Mouse (Mus musculus) small intestine, adult 2 months (tissue): ENCODE results near the gene Sik3. TPM values are rescaled to one million over a fixed set of nuclear protein-coding genes. Genes with fewer than 3 reads are reported as not detected.

Experiments
- H3K27ac ChIP-seq: fragments of 200-500 bp; 2 replicates; pipeline ENCODE4 v1.5.1; 2012; ENCODE audit warnings: low read depth, low read length, control low read depth, inconsistent platforms; ENCODE audit not compliant: insufficient read depth
- H3K27me3 ChIP-seq: fragments of 200-500 bp; 2 replicates; pipeline ENCODE4 v1.6.1; 2012; ENCODE audit warnings: mild to moderate bottlenecking, moderate library complexity, low read length, inconsistent platforms; ENCODE audit not compliant: control insufficient read depth, insufficient read depth
- H3K36me3 ChIP-seq: fragments of 200-500 bp; 2 replicates; pipeline ENCODE4 v1.6.1; 2012; ENCODE audit warnings: mild to moderate bottlenecking, low read length, control low read depth, inconsistent platforms; ENCODE audit not compliant: control insufficient read depth, insufficient read depth
- H3K4me1 ChIP-seq: fragments of 200-500 bp; 2 replicates; pipeline ENCODE4 v1.6.1; 2012; ENCODE audit warnings: low read length, inconsistent platforms, mixed read lengths; ENCODE audit not compliant: control insufficient read depth, insufficient read depth, insufficient read length
- H3K4me3 ChIP-seq: fragments of 200-500 bp; 2 replicates; pipeline ENCODE4 v1.5.1; 2012; ENCODE audit warnings: low read depth, mild to moderate bottlenecking, control low read depth, inconsistent platforms, low read length, moderate library complexity
- CTCF ChIP-seq: fragments of 200-500 bp; IDR thresholded peaks from 2 replicates; pipeline ENCODE4 v1.5.1; 2012; ENCODE audit warnings: low read depth, mild to moderate bottlenecking, control low read depth, inconsistent platforms, low read length, moderate library complexity, mixed read lengths; ENCODE audit not compliant: insufficient replicate concordance, insufficient read length; ENCODE audit errors: extremely low read depth
- POLR2A ChIP-seq: fragments of 200-500 bp; IDR thresholded peaks from 2 replicates; pipeline ENCODE4 v1.6.1; 2012; ENCODE audit warnings: low read depth, mild to moderate bottlenecking, control low read depth, inconsistent platforms, low read length, moderate library complexity
- WGBS: fragments of 180-500 bp; shearing (Covaris S2); methylation state at CpG from one replicate; pipeline ENCODE4 v1.1.7; 2018; 5-methylcytosine and 5-hydroxymethylcytosine counted together
- polyA plus RNA-seq: library from polyadenylated mRNA; depleted of rRNA; stranded (reverse); fragments of >200 nt; gene quantifications from 2 replicates; pipeline ENCODE4 v1.2.3, GENCODE M21; 2012

The Sik3 gene
- polyA plus RNA-seq, 1 experiment = 14.5 TPM

DNA sequence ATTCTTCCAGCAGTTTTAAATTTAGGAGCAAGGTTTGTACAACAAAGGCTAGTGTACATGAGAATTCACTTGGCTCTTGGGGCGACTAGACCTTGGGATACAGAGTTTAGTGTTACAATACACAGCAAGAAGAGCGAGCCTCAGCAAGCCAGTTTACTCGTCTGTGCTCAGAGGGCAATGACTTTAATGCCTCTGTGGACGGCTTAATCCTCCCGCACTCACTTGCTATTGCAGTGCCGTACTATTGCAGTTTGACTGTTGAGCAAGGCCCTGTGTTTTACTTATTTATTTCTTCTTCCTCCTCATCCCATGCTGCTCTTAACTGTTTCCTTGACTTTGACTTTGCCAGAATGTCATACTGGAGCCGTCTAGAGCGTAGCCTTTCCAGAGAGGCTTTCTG is 37.6 kb downstream of the Sik3 start:
- H3K4me3 ChIP-seq = no peak overlapping the region
- no peaks in the 10 kb centered on the region for H3K27me3 ChIP-seq
- H3K27ac ChIP-seq = no peak overlapping the region
- whole genome bisulfite sequencing = 89% methylated on average over 8 of the region's 8 CpGs
- no peaks in the 10 kb centered on the region for H3K36me3 ChIP-seq
- no peak for TF ChIP-seq CTCF
- no peak for TF ChIP-seq POLR2A
- H3K4me1 ChIP-seq = no peaks in the 10 kb centered on the region

DNA sequence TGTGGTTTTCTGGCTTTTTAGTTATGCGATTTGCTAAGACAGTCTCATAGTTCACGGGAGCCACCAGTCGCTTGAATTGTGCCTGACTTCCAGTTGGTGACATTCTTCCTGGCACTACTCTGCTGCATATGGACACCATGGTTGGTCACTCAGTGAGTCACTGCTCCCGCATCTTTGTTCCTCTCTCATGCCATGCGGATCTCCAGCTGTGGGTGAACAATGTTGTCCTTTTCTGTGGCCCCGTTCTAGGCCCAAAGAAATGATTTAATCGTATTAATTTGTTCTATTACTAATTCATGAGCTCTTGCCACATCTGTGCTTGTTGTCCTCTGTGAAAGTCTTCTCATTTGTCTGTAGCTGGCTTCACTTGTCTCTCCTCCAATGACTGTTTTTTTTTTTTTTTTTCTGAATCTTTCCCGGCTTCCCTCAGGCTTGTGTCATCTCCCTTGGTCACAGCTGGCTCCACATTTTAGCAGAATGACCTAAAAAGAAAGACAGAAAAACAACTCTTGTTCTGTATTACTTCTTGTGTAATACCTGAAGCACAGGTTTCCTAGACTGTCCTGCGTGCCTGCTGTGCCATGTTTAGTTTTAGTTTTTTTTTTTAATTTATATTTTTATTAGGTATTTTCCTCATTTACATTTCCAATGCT is 40.5 kb downstream of the Sik3 start:
- Histone ChIP-seq H3K27me3 (no peaks in the 10 kb centered on the region), H3K36me3 (no peaks in the 10 kb centered on the region; the same call in 1 of the 2 replicates), H3K4me3 (no peak overlapping the region), H3K27ac (no peak overlapping the region), H3K4me1 (no peaks in the 10 kb centered on the region; the same call in 1 of the 2 replicates)
- TF ChIP-seq POLR2A (no peak), CTCF (no peak)
- 85% methylated on average over 9 of the region's 9 CpGs for WGBS

DNA sequence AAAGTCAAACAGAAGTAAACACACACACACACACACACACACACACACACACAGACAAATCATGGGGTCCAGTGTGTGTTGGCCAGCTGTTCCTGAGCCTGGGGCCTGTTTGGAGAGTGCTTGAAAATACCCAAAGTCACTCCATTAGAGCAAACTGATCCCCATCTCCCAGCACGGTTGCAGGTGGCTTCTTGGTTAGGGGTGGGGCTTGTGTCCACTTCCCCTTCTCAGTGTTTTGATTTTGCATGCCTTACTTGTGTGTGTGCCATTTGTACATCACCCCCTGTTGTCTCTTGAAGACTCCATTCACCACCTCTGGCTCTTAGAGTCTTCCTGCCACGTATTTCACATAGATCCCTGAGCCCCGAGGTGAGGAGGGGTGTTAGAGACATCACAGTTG is 45.4 kb downstream of the Sik3 start:
- Histone ChIP-seq H3K4me3 (no peak overlapping the region), H3K4me1 (no peaks in the 10 kb centered on the region; the same call in 1 of the 2 replicates), H3K27ac (no peak overlapping the region), H3K27me3 (no peaks in the 10 kb centered on the region), H3K36me3 (no peaks in the 10 kb centered on the region; the same call in 1 of the 2 replicates)
- no peak for TF ChIP-seq CTCF
- TF ChIP-seq POLR2A = no peak
- WGBS = 76% methylated on average over 3 of the region's 3 CpGs

DNA sequence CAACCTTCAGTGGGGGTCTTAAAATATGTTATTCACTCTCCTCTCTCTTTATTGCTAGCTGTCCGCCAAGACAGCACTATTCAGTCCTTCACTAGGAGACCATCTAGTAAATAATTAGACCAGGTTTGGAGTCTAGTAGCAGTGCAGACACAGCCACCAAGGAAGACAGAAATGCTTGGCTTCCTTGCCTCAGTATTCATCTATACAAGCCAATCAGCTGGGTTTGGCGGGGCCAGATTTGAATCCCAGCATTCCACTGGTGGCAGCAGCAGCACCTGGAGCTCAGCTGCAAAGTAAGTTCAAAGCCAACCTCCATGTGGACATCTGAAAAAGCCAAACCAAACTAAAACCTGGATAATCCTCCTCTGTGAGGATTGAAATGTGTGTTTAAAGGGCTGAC is 47.6 kb downstream of the Sik3 start:
- Histone ChIP-seq H3K4me3 (no peak overlapping the region), H3K27me3 (no peaks in the 10 kb centered on the region), H3K4me1 (no peaks in the 10 kb centered on the region; the same call in 1 of the 2 replicates), H3K36me3 (no peaks in the 10 kb centered on the region; the same call in 1 of the 2 replicates), H3K27ac (no peak overlapping the region)
- WGBS = 90% methylated on average over 2 of the region's 2 CpGs
- TF ChIP-seq POLR2A (no peak), CTCF (no peak)

DNA sequence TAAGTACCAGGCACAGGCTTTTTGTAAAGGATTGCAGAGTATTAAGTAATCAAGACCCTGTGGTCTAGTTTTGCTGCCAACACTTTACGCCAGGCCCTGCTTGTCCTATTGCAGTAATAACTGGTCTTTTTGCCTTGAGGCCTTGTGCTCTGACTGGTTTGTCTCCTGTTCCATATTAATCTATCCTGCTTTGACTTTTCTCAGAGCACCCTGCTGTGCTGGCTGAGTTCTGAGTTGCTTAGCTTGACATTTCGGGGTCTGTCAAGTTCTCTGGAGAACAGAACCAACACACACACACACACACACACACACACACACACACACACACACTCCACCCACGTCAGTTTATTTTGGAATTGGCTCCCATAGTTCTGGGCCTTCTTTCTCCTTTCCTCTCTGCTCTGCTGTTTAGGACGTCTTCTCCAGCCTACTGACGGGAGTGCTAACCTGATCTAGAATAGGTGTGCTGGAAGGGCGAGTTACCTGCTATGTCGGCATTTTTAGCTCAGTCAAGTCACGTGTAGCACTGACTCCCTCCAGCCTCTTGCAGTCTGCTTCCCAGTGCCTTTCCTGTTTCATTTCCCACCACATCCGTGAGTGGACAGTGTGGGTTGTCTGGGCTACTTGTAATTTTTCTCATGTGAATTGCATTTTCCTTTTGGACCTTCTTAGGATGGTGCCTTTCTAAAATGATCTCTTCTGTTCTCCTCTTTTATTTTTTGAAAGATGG is 49.2 kb downstream of the Sik3 start:
- H3K27ac ChIP-seq = no peak overlapping the region
- 75% methylated on average over 9 of the region's 9 CpGs for WGBS

DNA sequence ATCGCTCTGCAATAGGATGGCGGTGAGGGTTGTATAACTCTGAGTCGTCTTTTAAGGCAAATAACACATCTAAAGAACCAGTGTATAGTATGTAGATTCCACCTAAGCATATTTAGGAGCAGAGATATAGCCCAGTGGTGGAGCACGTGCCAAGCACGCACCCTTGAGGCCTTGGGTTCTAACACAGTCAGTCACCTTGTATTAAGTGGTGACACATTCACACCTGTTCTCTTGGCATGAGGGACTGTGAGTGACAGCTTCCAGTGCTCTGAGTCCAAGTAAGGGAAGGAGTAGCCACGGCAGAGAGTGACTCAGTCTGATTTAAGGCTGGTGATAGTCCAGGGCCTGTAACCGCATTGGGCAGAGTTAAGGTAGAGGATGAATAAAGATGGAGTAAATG is 51.7 kb downstream of the Sik3 start:
- H3K36me3 ChIP-seq = no peaks in the 10 kb centered on the region
- peaks cover 5% of the 10 kb centered on the region for H3K4me1 ChIP-seq
- no peak overlapping the region for H3K4me3 ChIP-seq
- 90% methylated on average over 7 of the region's 7 CpGs for WGBS
- H3K27ac ChIP-seq = no peak overlapping the region
- no peaks in the 10 kb centered on the region for H3K27me3 ChIP-seq
- no peak for TF ChIP-seq POLR2A
- no peak for TF ChIP-seq CTCF

More for the DNA sequence above, 49.2 kb downstream of the Sik3 start:
- Histone ChIP-seq H3K27me3 (no peaks in the 10 kb centered on the region), H3K4me1 (no peaks in the 10 kb centered on the region; the same call in 1 of the 2 replicates), H3K4me3 (no peak overlapping the region), H3K36me3 (no peaks in the 10 kb centered on the region)
- TF ChIP-seq CTCF = no peak

DNA sequence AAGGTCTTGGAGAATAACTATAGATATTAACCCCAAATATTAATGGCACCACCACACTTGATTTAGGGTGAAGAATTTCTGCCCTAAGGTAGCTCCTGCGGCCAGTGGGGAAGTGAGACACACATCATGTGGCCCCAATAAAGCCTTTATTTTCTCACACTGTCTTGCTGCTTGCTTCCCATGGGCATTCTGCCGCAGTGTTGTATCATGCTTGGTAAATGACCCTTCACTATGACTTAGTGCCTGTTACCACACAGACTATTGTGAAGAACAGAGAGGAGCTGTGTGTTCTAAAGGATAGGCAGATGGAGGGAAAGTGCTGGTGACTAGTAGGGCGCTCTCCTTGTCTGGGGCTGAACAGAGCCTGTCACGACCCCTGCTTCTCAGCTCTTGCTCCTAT is 54.1 kb downstream of the Sik3 start:
- no peaks in the 10 kb centered on the region for H3K36me3 ChIP-seq
- TF ChIP-seq CTCF = no peak
- no peak for TF ChIP-seq POLR2A
- no peaks in the 10 kb centered on the region for H3K27me3 ChIP-seq
- peaks cover 5% of the 10 kb centered on the region for H3K4me1 ChIP-seq
- 89% methylated on average over 4 of the region's 4 CpGs for WGBS
- H3K27ac ChIP-seq = no peak overlapping the region
- H3K4me3 ChIP-seq = no peak overlapping the region
